Mouse (Mus musculus) thymus, postnatal 25 days (tissue): ENCODE measurements around the gene Qpct.

Source experiments
- DNase-seq: peaks from one replicate; pipeline ENCODE4 v3.0.0; 2022

Qpct gene

GRCm38 (mm10) chr17:79051606-79052005 is at the start of gene Qpct:
Qpct (plus strand) TSS chr17:79051906.
- no peak for DNase-seq

GRCm38 (mm10) chr17:79013625-79014024 is 38.1 kb upstream of the Qpct start:
- DNase-seq: no peak

- DNase-seq: no peak
Observed at GRCm38 (mm10) chr17:79014911-79015685, 36.6 kb upstream of the Qpct start.

GRCm38 (mm10) chr17:79015831-79016230 is 35.9 kb upstream of the Qpct start:
- no peak for DNase-seq

GRCm38 (mm10) chr17:79018422-79018821 is 33.3 kb upstream of the Qpct start:
- DNase-seq: no peak

GRCm38 (mm10) chr17:79019726-79020207 is 31.9 kb upstream of the Qpct start:
- no peak for DNase-seq

- DNase-seq: peak; percentile 79
Observed at GRCm38 (mm10) chr17:79020208-79020983, 31.3 kb upstream of the Qpct start, which contains the start of gene Prkd3. Prkd3 (minus strand) TSS chr17:79020816.

GRCm38 (mm10) chr17:79020984-79021335 is 30.7 kb upstream of the Qpct start:
- no peak for DNase-seq

- DNase-seq: no peak
Observed at GRCm38 (mm10) chr17:79022746-79023145, 29.0 kb upstream of the Qpct start.

- no peak for DNase-seq
Observed at GRCm38 (mm10) chr17:79024544-79024943, 27.2 kb upstream of the Qpct start.

- no peak for DNase-seq
Observed at GRCm38 (mm10) chr17:79029226-79029625, 22.5 kb upstream of the Qpct start.

- DNase-seq: no peak
Observed at GRCm38 (mm10) chr17:79031569-79031968, 20.1 kb upstream of the Qpct start.

- DNase-seq: no peak
Observed at GRCm38 (mm10) chr17:79032782-79033181, 18.9 kb upstream of the Qpct start.

- DNase-seq: no peak
Observed at GRCm38 (mm10) chr17:79039660-79040059, 12.0 kb upstream of the Qpct start.

- no peak for DNase-seq
Observed at GRCm38 (mm10) chr17:79043705-79044104, 8.0 kb upstream of the Qpct start.

- DNase-seq: peak; percentile 74
Observed at GRCm38 (mm10) chr17:79052088-79052812, 544 bp downstream of the Qpct start.

GRCm38 (mm10) chr17:79058271-79058670 is 6.6 kb downstream of the Qpct start:
- DNase-seq: no peak

GRCm38 (mm10) chr17:79060221-79060620 is 8.5 kb downstream of the Qpct start:
- no peak for DNase-seq

GRCm38 (mm10) chr17:79064250-79064649 is 12.5 kb downstream of the Qpct start:
- DNase-seq: no peak

- no peak for DNase-seq
Observed at GRCm38 (mm10) chr17:79068581-79068980, 16.9 kb downstream of the Qpct start.

GRCm38 (mm10) chr17:79069019-79069418 is 17.3 kb downstream of the Qpct start:
- DNase-seq: no peak

- no peak for DNase-seq
Observed at GRCm38 (mm10) chr17:79069766-79070480, 18.2 kb downstream of the Qpct start.

GRCm38 (mm10) chr17:79071951-79072350 is 20.2 kb downstream of the Qpct start:
- DNase-seq: no peak
